In genomic region chr9:35145829-35146228, GRCm38 (mm10) we compare ENCODE assay signal across 16 mouse cellular contexts.
"Had no signal": no experiment of that assay in that cellular context is flagged by ENCODE, and none has a peak within 500 bp of the region (broad histone marks: within the 10 kb centered on the region; RNA-seq: fewer than 3 reads in every experiment).

No protein-coding gene starts in this region.

- DNase-seq: lung, adult 2 months; lung, postnatal 14 days; lung, postnatal 36 days; right cerebral cortex, postnatal 14 days; thymus, adult 2 months; thymus, postnatal 25 days; thymus, postnatal 4 days had no signal

- H3K4me2 ChIP-seq: lung, embryonic 15.5 days; midbrain, embryonic 11.5 days; midbrain, embryonic 13.5 days; midbrain, embryonic 15.5 days; neural tube, embryonic 12.5 days; stomach, embryonic 15.5 days had no signal

- ATAC-seq: lung, postnatal 0 days; midbrain, embryonic 15.5 days had no signal

- H3K9ac ChIP-seq: lung, embryonic 15.5 days; midbrain, embryonic 13.5 days; midbrain, embryonic 15.5 days; neural tube, embryonic 12.5 days; stomach, embryonic 15.5 days had no signal

- H3K27ac ChIP-seq: lung, embryonic 15.5 days; macrophage; midbrain, embryonic 13.5 days; midbrain, embryonic 15.5 days; neural tube, embryonic 12.5 days; stomach, embryonic 15.5 days had no signal

- H3K4me3 ChIP-seq: lung, embryonic 15.5 days; megakaryocyte, embryonic 14.5 days; midbrain, embryonic 13.5 days; midbrain, embryonic 15.5 days; neural tube, embryonic 12.5 days; stomach, embryonic 15.5 days had no signal

- H3K27me3 ChIP-seq: lung, embryonic 15.5 days; megakaryocyte, embryonic 14.5 days; midbrain, embryonic 13.5 days; midbrain, embryonic 15.5 days; neural tube, embryonic 12.5 days; stomach, embryonic 15.5 days had no signal

- H3K4me1 ChIP-seq: lung, embryonic 15.5 days; midbrain, embryonic 13.5 days; midbrain, embryonic 15.5 days; neural tube, embryonic 12.5 days; stomach, embryonic 15.5 days had no signal

- H3K9me3 ChIP-seq: lung, embryonic 15.5 days; megakaryocyte, embryonic 14.5 days; midbrain, embryonic 13.5 days; midbrain, embryonic 15.5 days; neural tube, embryonic 12.5 days; stomach, embryonic 15.5 days had no signal

- H3K36me3 ChIP-seq: lung, embryonic 15.5 days; midbrain, embryonic 13.5 days; midbrain, embryonic 15.5 days; neural tube, embryonic 12.5 days; stomach, embryonic 15.5 days had no signal
